Mouse (Mus musculus) liver, embryonic 14.5 days (tissue): ENCODE data around the gene Shroom3. TPM values are rescaled to one million over a fixed set of nuclear protein-coding genes. Genes with fewer than 3 reads are reported as not detected.

Source experiments
- ATAC-seq: fragments of 200-750 bp; cut with Nextera tagmentation; 2 replicates; pipeline ENCODE4 v1.8.0; 2017; ENCODE audit warnings: moderate number of reproducible peaks, mild to moderate bottlenecking, moderate library complexity; ENCODE audit not compliant: insufficient read depth
- DNase-seq, 3 experiments: peaks; one replicate each; pipeline ENCODE4 v3.0.0-alpha.2; 2012 to 2013; ENCODE audit warnings: low read depth in 3 of 3, low spot score in 3 of 3
- H3K27ac ChIP-seq: fragments of 300-500 bp; sonication (generic); 2 replicates; pipeline ENCODE4 v1.5.1; 2014; ENCODE audit warnings: moderate library complexity, mild to moderate bottlenecking, control low read depth, inconsistent platforms
- H3K27me3 ChIP-seq: fragments of 300-500 bp; sonication (generic); 2 replicates; pipeline ENCODE4 v1.6.1; 2014; ENCODE audit warnings: mild to moderate bottlenecking, low read length, moderate library complexity; ENCODE audit not compliant: control insufficient read depth, insufficient read depth
- H3K36me3 ChIP-seq: fragments of 300-500 bp; sonication (generic); replicated peaks from 2 replicates; pipeline ENCODE4 v1.6.1; 2014; ENCODE audit warnings: low read depth; ENCODE audit not compliant: control insufficient read depth, insufficient read depth
- H3K4me1 ChIP-seq, 2 experiments: fragments of 200-500 bp in 1 of 2; fragments of 300-500 bp in 1 of 2; sonication (generic) in 1 of 2; replicated peaks; 2 replicates each; pipeline ENCODE4 v1.6.1; 2012 to 2014; ENCODE audit warnings: antibody characterized with exemption in 1 of 2, inconsistent platforms in 1 of 2, low read length in 1 of 2; ENCODE audit not compliant: control insufficient read depth in 2 of 2, insufficient read depth in 2 of 2
- H3K4me2 ChIP-seq: fragments of 300-500 bp; sonication (generic); 2 replicates; pipeline ENCODE4 v1.6.1; 2014; ENCODE audit warnings: low read depth, mild to moderate bottlenecking, control low read depth, moderate library complexity
- H3K4me3 ChIP-seq, 2 experiments: fragments of 200-500 bp in 1 of 2; fragments of 300-500 bp in 1 of 2; sonication (generic) in 1 of 2; 2 replicates each; pipeline ENCODE4 v1.5.1; 2012 to 2014; ENCODE audit warnings: low read depth in 2 of 2, low read length in 2 of 2, mild to moderate bottlenecking in 2 of 2, control low read depth in 1 of 2, inconsistent platforms in 1 of 2, moderate library complexity in 1 of 2; ENCODE audit not compliant: insufficient read depth in 1 of 2
- H3K9ac ChIP-seq: fragments of 300-500 bp; sonication (generic); replicated peaks from 2 replicates; pipeline ENCODE4 v1.6.1; 2014; ENCODE audit warnings: mild to moderate bottlenecking, control low read depth, moderate library complexity
- H3K9me3 ChIP-seq: fragments of 300-500 bp; sonication (generic); 2 replicates; pipeline ENCODE4 v1.6.1; 2016; ENCODE audit warnings: low read length, mixed read lengths; ENCODE audit not compliant: control insufficient read depth
- CTCF ChIP-seq: IDR thresholded peaks from 2 replicates; pipeline ENCODE4 v1.5.1; 2016; ENCODE audit warnings: antibody characterized with exemption, low read depth, control low read depth
- EP300 ChIP-seq: IDR thresholded peaks from 2 replicates; pipeline ENCODE4 v1.6.1; 2016; ENCODE audit warnings: antibody characterized with exemption, low read depth
- WGBS: fragments of 180-500 bp; shearing (Covaris S2); extraction: QIAGEN DNeasy Blood & Tissue Kit; methylation state at CpG from one replicate; pipeline ENCODE4 v1.1.7; 2014; ENCODE audit not compliant: insufficient replicate concordance; 5-methylcytosine and 5-hydroxymethylcytosine counted together
- polyA plus RNA-seq, 2 experiments: library from polyadenylated mRNA; depleted of rRNA in 1 of 2; stranded (reverse) in 1 of 2; unstranded in 1 of 2; fragments of >200 nt; fragmentation: Nextera tagmentation in 1 of 2; extraction: Ambion mirVana in 1 of 2; gene quantifications; 2 replicates each; pipeline versions ENCODE4 v1.2.1 to v1.2.3; 2012 to 2014

Shroom3 gene
- polyA plus RNA-seq, 2 experiments: 0.11 to 0.30 TPM

- no peak for DNase-seq
- H3K4me1 ChIP-seq: 0 out of 4 replicates have a peak, but pooled peaks cover 0 to 2% of the 10 kb centered on the region in 2 experiments
- TF ChIP-seq CTCF: no peak
- no peak for TF ChIP-seq EP300
- no peak overlapping the region for H3K9ac ChIP-seq
- ATAC-seq: no peak
- H3K27ac ChIP-seq: no peak overlapping the region
- H3K4me3 ChIP-seq: no peak overlapping the region
- no peak overlapping the region for H3K4me2 ChIP-seq
- H3K36me3 ChIP-seq: no peaks in the 10 kb centered on the region
- no peaks in the 10 kb centered on the region for H3K9me3 ChIP-seq
- WGBS: 74% methylated on average over 2 of the region's 2 CpGs
- H3K27me3 ChIP-seq: no peaks in the 10 kb centered on the region
Measured at GRCm38 (mm10) chr5:92880393-92880792, 197.2 kb downstream of the Shroom3 start.

GRCm38 (mm10) chr5:92880893-92881292, 197.7 kb downstream of the Shroom3 start:
- ATAC-seq (no peak), DNase-seq (no peak)
- no peak overlapping the region for H3K9ac ChIP-seq
- no peaks in the 10 kb centered on the region for H3K27me3 ChIP-seq
- no peak overlapping the region for H3K4me3 ChIP-seq
- H3K4me2 ChIP-seq: no peak overlapping the region
- H3K4me1 ChIP-seq: 0 out of 4 replicates have a peak, but pooled peaks cover 0 to 2% of the 10 kb centered on the region in 2 experiments
- no peak for TF ChIP-seq EP300
- TF ChIP-seq CTCF: no peak
- H3K27ac ChIP-seq: no peak overlapping the region
- H3K9me3 ChIP-seq: no peaks in the 10 kb centered on the region
- 52% methylated on average over 4 of the region's 4 CpGs for WGBS
- no peaks in the 10 kb centered on the region for H3K36me3 ChIP-seq

- no peak overlapping the region for H3K4me3 ChIP-seq
- H3K36me3 ChIP-seq: no peaks in the 10 kb centered on the region
- no peaks in the 10 kb centered on the region for H3K4me1 ChIP-seq
- no peak overlapping the region for H3K4me2 ChIP-seq
- 51% methylated on average over 4 of the region's 4 CpGs for WGBS
- no peak for DNase-seq
- no peak overlapping the region for H3K9ac ChIP-seq
- no peak for ATAC-seq
- no peaks in the 10 kb centered on the region for H3K27me3 ChIP-seq
- TF ChIP-seq CTCF: no peak
- no peak for TF ChIP-seq EP300
- no peak overlapping the region for H3K27ac ChIP-seq
- H3K9me3 ChIP-seq: no peaks in the 10 kb centered on the region
Measured at GRCm38 (mm10) chr5:92886141-92886540, 202.9 kb downstream of the Shroom3 start.

GRCm38 (mm10) chr5:92887501-92887900, 204.3 kb downstream of the Shroom3 start:
- no peak for ATAC-seq
- TF ChIP-seq EP300 (no peak), CTCF (no peak)
- DNase-seq: no peak
- Histone ChIP-seq H3K9ac (no peak overlapping the region), H3K4me2 (no peak overlapping the region), H3K4me3 (no peak overlapping the region), H3K4me1 (no peaks in the 10 kb centered on the region), H3K9me3 (no peaks in the 10 kb centered on the region), H3K27ac (no peak overlapping the region), H3K27me3 (no peaks in the 10 kb centered on the region), H3K36me3 (no peaks in the 10 kb centered on the region)
- 61% methylated on average over 3 of the region's 3 CpGs for WGBS

- no peaks in the 10 kb centered on the region for H3K36me3 ChIP-seq
- no peaks in the 10 kb centered on the region for H3K27me3 ChIP-seq
- DNase-seq (no peak), ATAC-seq (no peak)
- no peaks in the 10 kb centered on the region for H3K9me3 ChIP-seq
- TF ChIP-seq EP300: no peak
- no peak for TF ChIP-seq CTCF
- H3K4me2 ChIP-seq: no peak overlapping the region
- WGBS: 24% methylated on average over 8 of the region's 8 CpGs
- no peak overlapping the region for H3K4me3 ChIP-seq
- H3K27ac ChIP-seq: no peak overlapping the region
- H3K4me1 ChIP-seq: no peaks in the 10 kb centered on the region
- H3K9ac ChIP-seq: no peak overlapping the region
Measured at GRCm38 (mm10) chr5:92888628-92889241, 205.5 kb downstream of the Shroom3 start.
